Mouse (Mus musculus) neural tube, embryonic 14.5 days (tissue): ENCODE results near the gene Kbtbd6. TPM values are rescaled to one million over a fixed set of nuclear protein-coding genes. Genes with fewer than 3 reads are reported as not detected.
A peak's percentile ranks its signal among the peaks of the same experiment; 100 is the strongest.
"Not testable (repeated sequence)": the region's sequence is repeated elsewhere in the genome, so short reads cannot be mapped to it uniquely, and the experiment has no call there.

Experiments
- ATAC-seq: fragments of 200-750 bp; cut with Nextera tagmentation; 2 replicates; pipeline ENCODE4 v1.8.0; 2017; ENCODE audit warnings: low read depth, mild to moderate bottlenecking, moderate TSS enrichment, moderate library complexity
- H3K27ac ChIP-seq: fragments of 300-500 bp; sonication (generic); 2 replicates; pipeline ENCODE4 v1.5.1; 2014; ENCODE audit warnings: low read depth, mild to moderate bottlenecking, control low read depth, low read length, moderate library complexity, mixed read lengths
- H3K27me3 ChIP-seq: fragments of 300-500 bp; sonication (generic); 2 replicates; pipeline ENCODE4 v1.6.1; 2014; ENCODE audit warnings: low read length; ENCODE audit not compliant: control insufficient read depth, insufficient read depth
- H3K36me3 ChIP-seq: fragments of 300-500 bp; sonication (generic); 2 replicates; pipeline ENCODE4 v1.6.1; 2014; ENCODE audit warnings: low read length, mixed read lengths; ENCODE audit not compliant: control insufficient read depth, insufficient read depth
- H3K4me1 ChIP-seq: fragments of 300-500 bp; sonication (generic); 2 replicates; pipeline ENCODE4 v1.6.1; 2014; ENCODE audit warnings: low read length; ENCODE audit not compliant: control insufficient read depth, insufficient read depth
- H3K4me2 ChIP-seq: fragments of 300-500 bp; sonication (generic); 2 replicates; pipeline ENCODE4 v1.6.1; 2014; ENCODE audit warnings: mild to moderate bottlenecking, low read depth, low read length, control low read depth
- H3K4me3 ChIP-seq: fragments of 300-500 bp; sonication (generic); 2 replicates; pipeline ENCODE4 v1.5.1; 2014; ENCODE audit warnings: low read depth, low read length, control low read depth, mixed read lengths
- H3K9ac ChIP-seq: fragments of 300-500 bp; sonication (generic); replicated peaks from 2 replicates; pipeline ENCODE4 v1.6.1; 2014; ENCODE audit warnings: low read depth, mild to moderate bottlenecking, control low read depth, low read length, mixed read lengths
- H3K9me3 ChIP-seq: fragments of 300-500 bp; sonication (generic); 2 replicates; pipeline ENCODE4 v1.6.1; 2016; ENCODE audit warnings: low read length; ENCODE audit not compliant: control insufficient read depth
- WGBS: fragments of 180-500 bp; shearing (Covaris S2); extraction: QIAGEN DNeasy Blood & Tissue Kit; methylation state at CpG from one replicate; pipeline ENCODE4 v1.1.7; 2014; 5-methylcytosine and 5-hydroxymethylcytosine counted together
- polyA plus RNA-seq: library from polyadenylated mRNA; unstranded; fragments of >200 nt; fragmentation: Nextera tagmentation; extraction: Ambion mirVana; gene quantifications from 2 replicates; pipeline ENCODE4 v1.2.1, GENCODE M21; 2014

The Kbtbd6 gene
- polyA plus RNA-seq, 1 experiment from 2014 or later: 0.87 TPM

- Histone ChIP-seq H3K4me2 (no peak overlapping the region), H3K36me3 (no peaks in the 10 kb centered on the region), H3K4me3 (no peak overlapping the region), H3K27me3 (no peaks in the 10 kb centered on the region), H3K4me1 (no peaks in the 10 kb centered on the region), H3K9me3 (no peaks in the 10 kb centered on the region), H3K27ac (no peak overlapping the region), H3K9ac (no peak overlapping the region)
- no peak for ATAC-seq
- 88% methylated on average over 1 of the region's 1 CpGs for WGBS
Observed at GRCm38 (mm10) chr14:79434068-79434467, 17.6 kb upstream of the Kbtbd6 start.

GRCm38 (mm10) chr14:79440655-79441054 lies 11.0 kb upstream of the Kbtbd6 start:
- H3K9ac ChIP-seq: no peak overlapping the region
- WGBS: 89% methylated on average over 2 of the region's 2 CpGs

DNA sequence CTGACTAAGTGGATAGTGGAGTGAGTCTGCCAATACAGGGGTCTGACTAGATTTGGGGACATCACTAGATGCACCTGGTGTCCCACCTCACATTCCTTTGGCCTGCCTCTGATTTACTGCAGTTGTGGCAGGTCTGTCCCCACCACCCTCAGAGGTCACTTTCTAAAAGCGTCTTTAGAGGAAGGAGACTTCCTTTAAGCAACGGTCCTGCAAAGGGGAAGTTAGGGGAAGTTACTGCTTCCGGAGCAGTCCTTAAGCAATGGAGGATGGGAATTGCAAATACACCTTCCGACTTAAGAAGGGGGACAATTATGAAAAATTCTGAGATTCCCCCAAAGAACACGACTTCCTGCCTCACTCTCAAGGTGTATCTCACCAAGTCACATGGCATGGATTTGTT lies 10.2 kb upstream of the Kbtbd6 start:
- peaks cover 11% of the 10 kb centered on the region; the same call in 1 of the 2 replicates for H3K4me1 ChIP-seq
- no peaks in the 10 kb centered on the region for H3K9me3 ChIP-seq
- ATAC-seq: no peak
- 89% methylated on average over 5 of the region's 5 CpGs for WGBS
- no peak overlapping the region for H3K4me2 ChIP-seq
- H3K36me3 ChIP-seq: no peaks in the 10 kb centered on the region
- no peak overlapping the region for H3K4me3 ChIP-seq
- no peak overlapping the region for H3K9ac ChIP-seq
- H3K27me3 ChIP-seq: no peaks in the 10 kb centered on the region
- no peak overlapping the region for H3K27ac ChIP-seq

More at GRCm38 (mm10) chr14:79440655-79441054, 11.0 kb upstream of the Kbtbd6 start:
- H3K27me3 ChIP-seq: no peaks in the 10 kb centered on the region
- H3K4me2 ChIP-seq: no peak overlapping the region
- no peaks in the 10 kb centered on the region for H3K36me3 ChIP-seq
- no peak overlapping the region for H3K27ac ChIP-seq
- H3K4me1 ChIP-seq: peaks cover 11% of the 10 kb centered on the region; the same call in 1 of the 2 replicates
- ATAC-seq: no peak
- no peak overlapping the region for H3K4me3 ChIP-seq
- H3K9me3 ChIP-seq: no peaks in the 10 kb centered on the region

- H3K4me2 ChIP-seq: peak overlapping the region; percentile 48
- no peak overlapping the region for H3K27ac ChIP-seq
- H3K27me3 ChIP-seq: no peaks in the 10 kb centered on the region
- ATAC-seq: peak; percentile 29; the same call in 1 of the 2 replicates
- no peak overlapping the region for H3K4me3 ChIP-seq
- H3K4me1 ChIP-seq: peaks cover 11% of the 10 kb centered on the region; the same call in 1 of the 2 replicates
- 62% methylated on average over 9 of the region's 9 CpGs for WGBS
- no peaks in the 10 kb centered on the region for H3K9me3 ChIP-seq
- H3K36me3 ChIP-seq: no peaks in the 10 kb centered on the region
- no peak overlapping the region for H3K9ac ChIP-seq
Observed at GRCm38 (mm10) chr14:79444601-79445000, 7.0 kb upstream of the Kbtbd6 start.

DNA sequence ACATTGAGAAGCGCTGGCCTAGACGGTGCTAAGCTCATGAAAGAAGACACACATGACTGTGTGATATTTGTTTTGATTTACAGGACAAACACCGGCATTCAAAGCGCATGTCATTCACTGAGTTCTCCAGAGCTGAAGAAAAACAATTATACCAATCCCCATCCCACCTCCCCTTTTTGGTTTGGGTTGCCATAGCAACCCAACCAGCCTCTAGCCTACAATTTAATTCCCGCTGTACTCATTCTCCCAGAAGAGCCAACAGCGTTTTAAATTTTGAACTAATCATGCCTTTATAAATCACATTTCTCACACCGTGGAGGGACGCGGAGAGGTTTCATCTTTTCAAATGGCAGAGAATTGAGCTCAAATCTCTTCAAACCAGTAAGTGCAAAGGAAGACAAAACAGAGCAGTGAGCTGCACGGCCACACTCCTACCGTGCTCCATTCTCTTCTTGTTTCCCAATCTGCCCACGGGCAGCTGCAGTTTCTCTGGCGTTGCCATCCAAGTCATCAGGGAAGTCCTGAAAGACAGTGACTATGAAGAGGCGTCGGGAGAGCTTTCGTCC lies 6.5 kb upstream of the Kbtbd6 start:
- H3K4me2 ChIP-seq: peak overlapping the region; percentile 48
- H3K36me3 ChIP-seq: no peaks in the 10 kb centered on the region
- peak overlapping the region; percentile 52 for H3K27ac ChIP-seq
- H3K4me3 ChIP-seq: peak overlapping the region; percentile 15; the same call in 1 of the 2 replicates
- H3K9ac ChIP-seq: no peak overlapping the region
- peak; percentile 81 for ATAC-seq
- H3K9me3 ChIP-seq: no peaks in the 10 kb centered on the region
- H3K4me1 ChIP-seq: peaks cover 11% of the 10 kb centered on the region; the same call in 1 of the 2 replicates
- WGBS: 16% methylated on average over 16 of the region's 16 CpGs
- H3K27me3 ChIP-seq: no peaks in the 10 kb centered on the region

DNA sequence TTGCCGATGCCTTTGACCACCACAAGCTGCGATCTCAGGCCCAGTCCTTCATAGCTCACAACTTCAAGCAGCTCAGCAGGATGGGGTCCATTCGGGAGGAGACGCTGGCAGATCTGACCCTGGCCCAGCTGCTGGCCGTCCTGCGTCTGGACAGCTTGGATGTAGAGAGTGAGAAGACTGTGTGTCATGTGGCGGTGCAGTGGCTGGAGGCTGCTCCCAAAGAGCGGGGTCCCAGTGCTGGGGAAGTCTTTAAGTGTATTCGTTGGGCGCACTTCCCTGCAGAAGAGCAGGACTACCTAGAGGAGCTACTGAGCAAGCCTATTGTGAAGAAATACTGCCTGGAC lies 928 bp downstream of the Kbtbd6 start:
- not testable (repeated sequence) for H3K4me2 ChIP-seq, H3K27me3 ChIP-seq, H3K9me3 ChIP-seq, H3K4me1 ChIP-seq, H3K9ac ChIP-seq, H3K4me3 ChIP-seq, H3K27ac ChIP-seq, H3K36me3 ChIP-seq
- ATAC-seq: peak; percentile 22; the same call in 1 of the 2 replicates
- WGBS: 94% methylated on average over 6 of the region's 10 CpGs

GRCm38 (mm10) chr14:79460401-79460800 lies 8.8 kb downstream of the Kbtbd6 start:
- Histone ChIP-seq H3K27ac (no peak overlapping the region), H3K4me1 (no peaks in the 10 kb centered on the region), H3K9ac (no peak overlapping the region), H3K9me3 (no peaks in the 10 kb centered on the region), H3K36me3 (peaks cover 29% of the 10 kb centered on the region), H3K4me2 (no peak overlapping the region), H3K27me3 (no peaks in the 10 kb centered on the region), H3K4me3 (no peak overlapping the region)
- WGBS: 91% methylated on average over 1 of the region's 1 CpGs
- no peak for ATAC-seq

DNA sequence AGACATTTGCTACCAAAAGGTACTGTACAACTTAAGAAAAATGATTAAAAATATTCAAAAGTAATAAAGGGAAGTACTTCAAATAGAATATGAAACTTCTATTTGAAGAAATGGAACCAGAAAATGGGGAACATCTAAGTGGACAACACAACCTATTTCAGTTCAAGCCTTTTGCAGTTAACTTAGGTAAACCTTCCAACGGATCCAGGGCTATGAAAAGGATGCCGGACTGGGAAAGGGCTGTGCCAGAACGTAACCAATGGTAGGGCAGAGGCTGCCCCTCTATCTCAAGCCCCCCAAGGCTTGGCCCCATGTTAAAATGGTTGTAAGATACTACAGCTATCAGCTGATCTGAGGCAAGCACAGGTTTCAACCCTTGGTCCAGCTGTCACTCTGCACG lies 9.4 kb downstream of the Kbtbd6 start:
- Histone ChIP-seq H3K36me3 (peaks cover 35% of the 10 kb centered on the region), H3K4me2 (no peak overlapping the region), H3K27me3 (no peaks in the 10 kb centered on the region), H3K27ac (no peak overlapping the region), H3K4me1 (no peaks in the 10 kb centered on the region), H3K9me3 (no peaks in the 10 kb centered on the region), H3K9ac (no peak overlapping the region), H3K4me3 (no peak overlapping the region)
- WGBS: 96% methylated on average over 4 of the region's 4 CpGs
- no peak for ATAC-seq

DNA sequence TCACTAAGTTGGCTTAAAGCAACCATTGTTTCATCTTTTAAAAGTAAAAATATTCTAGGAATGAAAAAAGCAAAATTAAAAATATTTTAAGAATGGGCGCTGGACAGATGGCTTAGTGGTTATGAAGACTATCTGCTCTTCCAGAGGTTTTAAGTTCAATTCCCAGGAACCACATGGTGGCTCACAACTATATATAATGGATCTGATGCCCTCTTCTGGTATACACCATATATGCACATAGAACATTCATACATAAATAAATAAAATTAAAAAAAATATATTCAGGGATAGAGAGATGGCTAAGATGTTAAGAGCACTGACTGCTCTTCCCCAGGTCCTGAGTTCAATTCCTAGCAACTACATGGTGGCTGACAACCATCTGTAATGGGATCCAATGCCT lies 14.0 kb downstream of the Kbtbd6 start:
- Histone ChIP-seq H3K36me3 (peaks cover 67% of the 10 kb centered on the region), H3K4me3 (no peak overlapping the region), H3K27me3 (no peaks in the 10 kb centered on the region), H3K4me2 (no peak overlapping the region), H3K27ac (no peak overlapping the region), H3K9me3 (no peaks in the 10 kb centered on the region), H3K9ac (no peak overlapping the region), H3K4me1 (no peaks in the 10 kb centered on the region)
- 96% methylated on average over 1 of the region's 1 CpGs for WGBS
- ATAC-seq: no peak
